Mouse (Mus musculus) spleen, adult 2 months (tissue): ENCODE measurements at regions not wholly inside any gene's neighbourhood (a gene's known extent, or its start where the extent isn't known, plus 50 kb on each side); places are given as distances from the start of the nearest gene placed in this dataset.
A peak's percentile ranks its signal among the peaks of the same experiment; 100 is the strongest.

Experiments used
- DNase-seq, 2 experiments: peaks; one replicate each; pipeline versions ENCODE4 v3.0.0 to v3.0.0-alpha.2; 2012 to 2021; ENCODE audit warnings: low spot score in 2 of 2, low read depth in 1 of 2
- H3K27ac ChIP-seq: fragments of 200-500 bp; 2 replicates; pipeline ENCODE4 v1.5.1; 2012; ENCODE audit warnings: low read length, inconsistent platforms; ENCODE audit not compliant: insufficient read depth
- H3K27me3 ChIP-seq: fragments of 200-500 bp; 2 replicates; pipeline ENCODE4 v1.6.1; 2012; ENCODE audit warnings: mild to moderate bottlenecking, moderate library complexity, low read length, inconsistent platforms; ENCODE audit not compliant: control insufficient read depth, insufficient read depth
- H3K36me3 ChIP-seq: fragments of 200-500 bp; 2 replicates; pipeline ENCODE4 v1.6.1; 2012; ENCODE audit warnings: mild to moderate bottlenecking, low read length, inconsistent platforms; ENCODE audit not compliant: control insufficient read depth, insufficient read depth
- H3K4me1 ChIP-seq: fragments of 200-500 bp; 2 replicates; pipeline ENCODE4 v1.6.1; 2011; ENCODE audit warnings: inconsistent platforms; ENCODE audit not compliant: control insufficient read depth, insufficient read depth, insufficient read length
- H3K4me3 ChIP-seq: fragments of 200-500 bp; 2 replicates; pipeline ENCODE4 v1.5.1; 2011; ENCODE audit warnings: mild to moderate bottlenecking, inconsistent platforms; ENCODE audit not compliant: insufficient read depth, insufficient read length; ENCODE audit errors: extremely low read depth
- CTCF ChIP-seq: fragments of 200-500 bp; IDR thresholded peaks from 2 replicates; pipeline ENCODE4 v1.5.1; 2011; ENCODE audit warnings: mild to moderate bottlenecking, inconsistent platforms; ENCODE audit not compliant: insufficient read depth, insufficient read length, insufficient replicate concordance; ENCODE audit errors: extremely low read depth
- POLR2A ChIP-seq: fragments of 200-500 bp; IDR thresholded peaks from 2 replicates; pipeline ENCODE4 v1.6.1; 2011; ENCODE audit warnings: low read depth, low read length, inconsistent platforms
- whole genome bisulfite sequencing: fragments of 180-500 bp; shearing (Covaris S2); methylation state at CpG from one replicate; pipeline ENCODE4 v1.1.7; 2018; 5-methylcytosine and 5-hydroxymethylcytosine counted together

DNA sequence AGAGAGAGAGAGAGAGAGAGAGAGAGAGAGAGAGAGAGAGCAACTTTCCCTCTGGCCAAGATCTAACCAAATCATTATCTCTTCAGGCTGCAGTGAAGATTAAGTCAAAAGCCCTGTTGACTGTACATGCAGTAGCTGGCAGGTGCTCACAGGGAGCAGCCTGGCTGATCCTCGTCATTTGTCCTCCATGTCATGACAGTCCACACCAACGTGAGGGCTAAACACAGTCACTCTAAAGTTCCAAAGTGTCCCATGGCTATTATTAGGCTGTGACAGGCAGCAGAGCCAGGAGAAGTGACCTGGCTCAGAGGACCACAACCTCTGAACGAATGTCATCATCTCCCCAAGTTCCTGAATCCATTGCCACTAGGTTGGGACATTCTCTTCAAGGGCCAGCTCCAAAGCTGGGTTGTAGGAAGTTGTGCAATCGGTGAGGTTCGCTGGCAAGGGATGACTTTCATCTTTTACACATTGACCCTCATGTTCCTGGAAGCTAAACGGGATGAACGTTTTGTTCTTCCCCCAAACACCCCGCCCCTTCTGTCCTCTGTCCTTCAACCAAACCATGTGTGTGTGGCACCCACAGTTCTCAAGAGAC is 138.4 kb downstream of the Tomm20 start:
- Histone ChIP-seq H3K4me1 (peaks cover 36% of the 10 kb centered on the region), H3K27me3 (no peaks in the 10 kb centered on the region), H3K4me3 (no peak overlapping the region), H3K36me3 (no peaks in the 10 kb centered on the region), H3K27ac (no peak overlapping the region)
- no peak for TF ChIP-seq POLR2A
- TF ChIP-seq CTCF = no peak
- WGBS = 57% methylated on average over 8 of the region's 8 CpGs
- DNase-seq = no peak

DNA sequence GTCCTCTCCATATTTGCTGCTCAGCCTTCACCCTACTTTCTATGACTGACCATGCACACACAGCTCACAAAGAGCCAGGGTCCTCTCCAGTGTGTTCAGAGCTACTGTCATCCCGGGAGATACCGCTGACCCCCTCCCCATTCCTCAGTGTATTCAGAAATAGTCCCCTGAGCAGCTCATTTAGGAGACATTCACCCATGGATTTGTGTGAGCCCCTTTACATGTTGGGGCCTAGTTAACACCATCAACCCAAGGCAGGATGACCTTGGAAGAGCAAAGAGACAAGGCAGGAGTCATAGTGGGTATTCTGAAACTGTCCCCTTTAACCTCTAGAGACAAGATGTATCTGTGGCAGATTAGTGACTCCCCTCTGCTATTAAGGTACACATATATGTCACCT is 139.1 kb downstream of the Tomm20 start:
- WGBS = 92% methylated on average over 2 of the region's 2 CpGs
- no peaks in the 10 kb centered on the region for H3K27me3 ChIP-seq
- no peak overlapping the region for H3K4me3 ChIP-seq
- H3K36me3 ChIP-seq = no peaks in the 10 kb centered on the region
- peaks cover 36% of the 10 kb centered on the region for H3K4me1 ChIP-seq
- TF ChIP-seq POLR2A (no peak), CTCF (no peak)
- DNase-seq = no peak
- peak overlapping the region; percentile 84 for H3K27ac ChIP-seq

DNA sequence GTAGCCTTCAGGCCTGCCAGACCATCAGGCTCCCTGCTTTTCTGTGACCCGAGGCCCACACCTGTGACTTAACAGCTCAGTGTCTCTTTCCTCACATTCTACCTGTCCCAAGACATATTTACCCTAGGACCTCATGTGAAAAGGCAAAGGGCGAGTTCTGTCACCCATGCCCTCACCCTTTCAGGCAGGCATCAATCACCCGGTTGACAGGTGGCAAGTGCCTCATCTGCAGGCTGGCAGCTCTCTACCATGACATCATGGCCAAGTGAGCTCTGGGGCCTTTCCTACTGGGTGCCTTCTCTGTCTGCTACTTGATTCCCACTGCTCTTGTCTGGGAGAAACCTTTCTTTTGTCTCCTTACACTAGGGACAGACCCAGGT is 139.5 kb downstream of the Tomm20 start:
- Histone ChIP-seq H3K4me3 (no peak overlapping the region), H3K27me3 (no peaks in the 10 kb centered on the region), H3K4me1 (peaks cover 36% of the 10 kb centered on the region), H3K36me3 (no peaks in the 10 kb centered on the region), H3K27ac (peak overlapping the region; percentile 84)
- DNase-seq = no peak
- WGBS = 35% methylated on average over 3 of the region's 3 CpGs
- TF ChIP-seq CTCF (no peak), POLR2A (no peak)

DNA sequence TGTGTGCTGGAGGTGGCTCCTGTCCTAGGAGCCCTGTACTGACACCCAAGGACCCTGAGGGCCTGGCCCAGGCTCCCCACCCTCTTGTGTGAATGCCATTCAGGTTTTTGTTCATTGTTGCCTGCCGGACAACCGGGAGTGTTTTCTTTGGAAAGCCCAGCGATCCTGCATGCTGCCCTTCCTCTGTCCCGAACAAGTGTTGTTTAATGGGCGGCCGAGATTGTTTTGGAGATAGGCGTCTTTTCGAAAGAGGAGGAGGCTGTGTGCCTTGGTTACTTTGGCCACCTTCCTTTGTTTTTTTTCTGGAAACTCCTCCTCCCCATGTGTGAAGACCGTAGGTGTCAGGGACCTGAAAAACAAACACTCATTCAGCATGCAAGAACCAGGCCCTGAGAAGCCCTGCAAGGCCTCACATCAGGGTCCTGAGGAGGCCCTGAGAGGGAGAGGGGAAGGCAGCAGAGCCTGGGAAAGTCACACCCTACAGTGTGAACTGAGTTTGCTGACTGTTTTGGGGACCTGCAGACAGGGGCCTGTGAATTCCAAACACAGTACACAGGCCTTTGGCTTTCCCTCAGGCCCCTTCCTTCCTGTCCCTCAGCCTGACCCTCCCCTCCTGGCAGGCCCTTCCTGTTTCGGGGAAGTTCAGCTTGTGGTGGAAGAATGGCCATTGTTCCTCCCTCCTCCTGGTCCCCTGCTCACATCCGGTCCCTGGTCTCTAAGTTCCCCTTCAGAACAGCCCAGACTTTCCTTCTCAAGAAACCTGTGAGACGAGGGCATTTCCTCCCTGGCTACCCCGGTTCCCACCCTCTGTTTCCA is 140.1 kb downstream of the Tomm20 start:
- no peaks in the 10 kb centered on the region for H3K27me3 ChIP-seq
- H3K4me1 ChIP-seq = peaks cover 36% of the 10 kb centered on the region
- no peaks in the 10 kb centered on the region for H3K36me3 ChIP-seq
- 51% methylated on average over 13 of the region's 13 CpGs for WGBS
- no peak for TF ChIP-seq POLR2A
- no peak for TF ChIP-seq CTCF
- peak overlapping the region; percentile 84 for H3K27ac ChIP-seq
- H3K4me3 ChIP-seq = no peak overlapping the region
- peak in 1 of 2 experiments; percentile 54 for DNase-seq

DNA sequence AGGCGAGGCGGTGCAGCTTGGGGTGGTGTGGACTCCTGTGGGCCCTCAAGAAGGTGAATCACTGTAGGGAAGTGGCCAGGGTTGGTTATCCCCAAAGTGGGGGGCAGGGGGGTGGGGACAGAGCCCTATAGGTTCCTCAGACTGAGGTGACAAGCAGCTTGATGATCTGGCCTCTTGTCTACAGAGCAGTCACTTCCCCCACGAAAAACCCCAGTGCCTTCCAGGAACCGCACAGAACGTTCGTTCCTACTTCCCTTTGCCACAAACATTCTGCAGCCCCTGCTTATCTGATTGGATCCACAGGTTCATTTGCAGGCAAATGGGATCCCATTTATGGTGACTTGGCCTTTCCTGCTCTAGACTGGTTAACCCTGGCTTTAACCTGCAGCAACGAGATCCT is 141.5 kb downstream of the Tomm20 start:
- peak overlapping the region; percentile 63 for H3K27ac ChIP-seq
- 27% methylated on average over 7 of the region's 7 CpGs for WGBS
- H3K27me3 ChIP-seq = no peaks in the 10 kb centered on the region
- DNase-seq = peak in 1 of 2 experiments; percentile 26
- peaks cover 36% of the 10 kb centered on the region for H3K4me1 ChIP-seq
- TF ChIP-seq POLR2A = no peak
- TF ChIP-seq CTCF = no peak
- H3K4me3 ChIP-seq = no peak overlapping the region
- H3K36me3 ChIP-seq = no peaks in the 10 kb centered on the region

DNA sequence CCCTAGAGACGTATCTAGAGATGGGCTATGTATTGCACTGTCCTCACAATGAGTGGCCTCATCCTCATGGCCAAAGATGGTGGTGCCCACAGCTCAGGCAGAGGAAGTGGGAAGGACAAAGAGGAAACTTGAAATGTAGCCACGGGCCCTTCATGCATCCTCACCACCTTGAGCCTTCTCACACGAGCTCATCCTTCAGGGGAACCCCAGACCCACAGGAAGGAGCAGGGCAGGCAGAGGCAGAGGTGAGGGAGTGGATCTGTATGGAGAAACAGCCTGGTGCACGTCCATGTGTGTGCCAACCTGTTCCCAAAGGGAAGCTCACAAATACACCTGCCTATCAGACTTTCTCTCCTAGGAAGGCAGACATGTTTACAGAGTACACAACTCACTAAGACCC is 143.0 kb downstream of the Tomm20 start:
- Histone ChIP-seq H3K4me3 (no peak overlapping the region), H3K36me3 (no peaks in the 10 kb centered on the region), H3K27me3 (no peaks in the 10 kb centered on the region), H3K27ac (0 out of 2 replicates have a peak overlapping the region, but pooled peaks have one; percentile 13), H3K4me1 (peaks cover 43% of the 10 kb centered on the region)
- no peak for DNase-seq
- 38% methylated on average over 4 of the region's 4 CpGs for WGBS
- TF ChIP-seq POLR2A = no peak
- no peak for TF ChIP-seq CTCF

DNA sequence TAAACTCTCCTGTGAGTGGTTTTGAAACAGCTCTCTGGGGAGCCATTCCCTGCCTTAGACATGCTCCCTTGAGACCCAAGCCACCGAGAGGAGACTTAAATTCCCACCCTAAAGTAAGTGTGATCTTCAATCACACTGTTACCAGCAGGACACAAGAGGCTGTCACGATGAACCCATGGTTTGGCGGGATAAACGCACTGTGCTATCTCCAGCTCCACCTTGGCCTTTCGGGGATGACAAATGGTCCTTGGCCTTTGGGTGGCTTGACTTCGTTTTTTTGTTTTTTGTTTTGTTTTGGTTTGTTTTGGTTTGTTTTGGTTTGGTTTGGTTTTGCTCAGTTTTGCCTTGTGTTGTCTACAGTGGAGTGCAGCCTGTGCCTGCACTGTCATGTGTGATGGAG is 144.7 kb downstream of the Tomm20 start:
- Histone ChIP-seq H3K27me3 (no peaks in the 10 kb centered on the region), H3K4me3 (no peak overlapping the region), H3K27ac (no peak overlapping the region), H3K4me1 (peaks cover 42% of the 10 kb centered on the region), H3K36me3 (no peaks in the 10 kb centered on the region)
- 73% methylated on average over 6 of the region's 6 CpGs for WGBS
- TF ChIP-seq CTCF = no peak
- TF ChIP-seq POLR2A = no peak
- no peak for DNase-seq
